Mouse (Mus musculus): ENCODE measurements around the gene Zfp799. TPM values are rescaled to one million over a fixed set of nuclear protein-coding genes. Genes with fewer than 3 reads are reported as not detected.
"Not testable (repeated sequence)": the region's sequence is repeated elsewhere in the genome, so short reads cannot be mapped to it uniquely, and the experiment has no call there.

The Zfp799 gene
- total RNA-seq (2021) = 10 to 100 TPM; 21.6 to 23.2 TPM

GRCm38 (mm10) chr17:32829540-32830417 is at the start of gene Zfp799:
TSS of gene Zfp799 (minus strand) at chr17:32830261.
- intact Hi-C loops (cut with DNase I) = no loop called here
- peak; percentile 73 for DNase-seq

GRCm38 (mm10) chr17:32878773-32879172 is 48.7 kb upstream of the Zfp799 start:
- intact Hi-C loops (cut with DNase I) = no loop called here
- no peak for DNase-seq

GRCm38 (mm10) chr17:32877471-32878171 is 47.6 kb upstream of the Zfp799 start:
- DNase-seq = no peak
- intact Hi-C loops (cut with DNase I) = no loop called here

GRCm38 (mm10) chr17:32872696-32873095 is 42.6 kb upstream of the Zfp799 start:
- intact Hi-C loops (cut with DNase I) = no loop called here

GRCm38 (mm10) chr17:32872091-32872490 is 42.0 kb upstream of the Zfp799 start:
- intact Hi-C loops (cut with DNase I) = no loop called here
- DNase-seq = no peak

More at GRCm38 (mm10) chr17:32872696-32873095, 42.6 kb upstream of the Zfp799 start:
- no peak for DNase-seq

- intact Hi-C loops (cut with DNase I) = no loop called here
- no peak for DNase-seq
Measured at GRCm38 (mm10) chr17:32871483-32871882, 41.4 kb upstream of the Zfp799 start.

GRCm38 (mm10) chr17:32867266-32867665 is 37.2 kb upstream of the Zfp799 start:
- DNase-seq; intact Hi-C loops (cut with DNase I): not testable (repeated sequence)

- intact Hi-C loops (cut with DNase I); DNase-seq: not testable (repeated sequence)
Measured at GRCm38 (mm10) chr17:32856713-32857112, 26.7 kb upstream of the Zfp799 start.

GRCm38 (mm10) chr17:32851581-32851980 is 21.5 kb upstream of the Zfp799 start:
- intact Hi-C loops (cut with DNase I) = no loop called here
- no peak for DNase-seq

- no peak for DNase-seq
- intact Hi-C loops (cut with DNase I) = no loop called here
Measured at GRCm38 (mm10) chr17:32841388-32841787, 11.3 kb upstream of the Zfp799 start.

- no peak for DNase-seq
- intact Hi-C loops (cut with DNase I) = no loop called here
Measured at GRCm38 (mm10) chr17:32839083-32839802, 9.2 kb upstream of the Zfp799 start.

GRCm38 (mm10) chr17:32830418-32830782 is 339 bp upstream of the Zfp799 start:
- intact Hi-C loops (cut with DNase I) = no loop called here

GRCm38 (mm10) chr17:32816074-32816784 is 13.8 kb downstream of the Zfp799 start:
- no peak for DNase-seq
- intact Hi-C loops (cut with DNase I) = no loop called here

More at GRCm38 (mm10) chr17:32830418-32830782, 339 bp upstream of the Zfp799 start:
- no peak for DNase-seq

- intact Hi-C loops (cut with DNase I) = no loop called here
- DNase-seq = no peak
Measured at GRCm38 (mm10) chr17:32814136-32814535, 15.9 kb downstream of the Zfp799 start.

GRCm38 (mm10) chr17:32810648-32811047 is 19.4 kb downstream of the Zfp799 start:
- no peak for DNase-seq

GRCm38 (mm10) chr17:32809544-32810374 is 20.3 kb downstream of the Zfp799 start, which contains the start of gene Zfp811:
TSS of gene Zfp811 (minus strand) at chr17:32809931.
- DNase-seq = peak; percentile 67
- intact Hi-C loops (cut with DNase I) = no loop called here

More at GRCm38 (mm10) chr17:32810648-32811047, 19.4 kb downstream of the Zfp799 start:
- intact Hi-C loops (cut with DNase I) = no loop called here

- no peak for DNase-seq
- intact Hi-C loops (cut with DNase I) = no loop called here
Measured at GRCm38 (mm10) chr17:32808921-32809320, 21.1 kb downstream of the Zfp799 start.

GRCm38 (mm10) chr17:32789244-32789643 is 40.8 kb downstream of the Zfp799 start:
- intact Hi-C loops (cut with DNase I) = no loop called here
- no peak for DNase-seq

GRCm38 (mm10) chr17:32788576-32788975 is 41.5 kb downstream of the Zfp799 start:
- intact Hi-C loops (cut with DNase I) = no loop called here
- DNase-seq = no peak

All from left cerebral cortex, postnatal 4 days (tissue).